Mouse (Mus musculus) testis, adult 2 months (tissue): ENCODE results near the gene Stag2.

ENCODE experiments used
- CTCF ChIP-seq: fragments of 200-500 bp; IDR thresholded peaks from 2 replicates; pipeline ENCODE4 v1.5.1; 2012; ENCODE audit warnings: low read depth, mild to moderate bottlenecking, inconsistent platforms, low read length, moderate library complexity; ENCODE audit not compliant: control insufficient read depth, insufficient read depth, insufficient replicate concordance
- POLR2A ChIP-seq: fragments of 200-500 bp; IDR thresholded peaks from 2 replicates; pipeline ENCODE4 v1.6.1; 2012; ENCODE audit warnings: low read depth, mild to moderate bottlenecking, inconsistent platforms, low read length, moderate library complexity; ENCODE audit not compliant: control insufficient read depth

DNA sequence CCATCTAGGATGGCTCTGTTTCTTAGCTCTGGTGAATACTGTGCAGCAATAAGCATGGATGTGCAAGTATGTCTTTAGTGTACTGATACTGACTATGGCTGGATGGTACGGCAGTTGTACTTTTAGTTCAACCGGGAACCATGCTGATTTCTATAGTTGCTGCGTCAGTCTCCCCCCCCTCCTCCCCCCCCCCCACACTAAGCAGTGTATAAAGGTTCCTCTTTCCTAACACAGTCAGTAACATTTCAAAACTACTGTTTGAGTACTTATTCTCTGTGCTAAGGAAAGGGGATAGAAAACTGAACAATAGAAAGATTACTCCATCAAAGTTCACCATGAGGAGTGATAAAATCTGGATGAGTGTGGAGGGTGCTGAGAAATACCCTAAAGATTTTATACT is 6.5 kb upstream of the Stag2 start:
- no peak for TF ChIP-seq CTCF
- no peak for TF ChIP-seq POLR2A
